Mouse (Mus musculus) retina, embryonic 14.5 days (tissue): ENCODE results near the gene Prap1.
"Not testable (repeated sequence)": the region's sequence is repeated elsewhere in the genome, so short reads cannot be mapped to it uniquely, and the experiment has no call there.

Experiments used
- DNase-seq: peaks from one replicate; pipeline ENCODE4 v3.0.0-alpha.2; 2015; ENCODE audit warnings: low spot score

Prap1 gene

GRCm38 (mm10) chr7:140082242-140082678 is 10.9 kb upstream of the Prap1 start, which contains the start of gene Caly:
TSS of gene Caly (minus strand) at chr7:140082548.
- peak; percentile 85 for DNase-seq

GRCm38 (mm10) chr7:140090601-140091000 is 2.6 kb upstream of the Prap1 start:
- DNase-seq = no peak

GRCm38 (mm10) chr7:140094954-140095353 is 1.8 kb downstream of the Prap1 start:
- no peak for DNase-seq

- DNase-seq = no peak
These were observed 2.4 kb downstream of the Prap1 start for GRCm38 (mm10) chr7:140095556-140095955.

- DNase-seq = no peak
These were observed 2.9 kb downstream of the Prap1 start for GRCm38 (mm10) chr7:140096055-140096454.

GRCm38 (mm10) chr7:140098466-140098865 is 5.3 kb downstream of the Prap1 start:
- DNase-seq = no peak

GRCm38 (mm10) chr7:140101498-140101897 is 8.3 kb downstream of the Prap1 start:
- no peak for DNase-seq

GRCm38 (mm10) chr7:140101993-140102860 is 9.0 kb downstream of the Prap1 start, which contains the start of gene Fuom:
TSS of gene Fuom (minus strand) at chr7:140102441.
- DNase-seq = peak; percentile 82

- DNase-seq = no peak
These were observed 10.8 kb downstream of the Prap1 start for GRCm38 (mm10) chr7:140104009-140104408.

- no peak for DNase-seq
These were observed 18.7 kb downstream of the Prap1 start for GRCm38 (mm10) chr7:140111943-140112342.

GRCm38 (mm10) chr7:140115583-140116328 is 22.6 kb downstream of the Prap1 start, which contains the start of gene Paox:
TSS of gene Paox (plus strand) at chr7:140115799.
- DNase-seq = peak; percentile 71

- DNase-seq = peak; percentile 85
These were observed 23.3 kb downstream of the Prap1 start, which contains the start of gene Echs1 for GRCm38 (mm10) chr7:140116329-140117054. TSS of gene Echs1 (minus strand) at chr7:140116476.

GRCm38 (mm10) chr7:140120484-140120883 is 27.3 kb downstream of the Prap1 start:
- DNase-seq = no peak

GRCm38 (mm10) chr7:140121338-140121910 is 28.2 kb downstream of the Prap1 start:
- DNase-seq = no peak

GRCm38 (mm10) chr7:140122765-140123164 is 29.6 kb downstream of the Prap1 start:
- DNase-seq = no peak

GRCm38 (mm10) chr7:140124382-140124781 is 31.2 kb downstream of the Prap1 start:
- DNase-seq = no peak

- DNase-seq = peak; percentile 88
These were observed 32.3 kb downstream of the Prap1 start for GRCm38 (mm10) chr7:140125278-140126021.

GRCm38 (mm10) chr7:140126022-140126350 is 32.8 kb downstream of the Prap1 start:
- DNase-seq = no peak

GRCm38 (mm10) chr7:140126934-140127333 is 33.7 kb downstream of the Prap1 start:
- no peak for DNase-seq

- no peak for DNase-seq
These were observed 34.7 kb downstream of the Prap1 start for GRCm38 (mm10) chr7:140127911-140128310.

- DNase-seq = not testable (repeated sequence)
These were observed 39.0 kb downstream of the Prap1 start for GRCm38 (mm10) chr7:140132184-140132583.
